Mouse (Mus musculus) liver, adult 2 months (tissue): ENCODE data around the gene Polr1e. TPM values are rescaled to one million over a fixed set of nuclear protein-coding genes. Genes with fewer than 3 reads are reported as not detected.
"Not testable (repeated sequence)": the region's sequence is repeated elsewhere in the genome, so short reads cannot be mapped to it uniquely, and the experiment has no call there.

Experiments used
- DNase-seq: peaks from one replicate; pipeline ENCODE4 v3.0.0-alpha.2; 2011; ENCODE audit warnings: low read depth, low spot score; ENCODE audit errors: extremely low read depth
- H3K27ac ChIP-seq: fragments of 200-500 bp; replicated peaks from 2 replicates; pipeline ENCODE4 v1.5.1; 2012; ENCODE audit warnings: low read depth, mild to moderate bottlenecking, control low read depth, inconsistent platforms, low read length; ENCODE audit not compliant: insufficient read depth
- H3K27me3 ChIP-seq: fragments of 200-500 bp; 2 replicates; pipeline ENCODE4 v1.6.1; 2012; ENCODE audit warnings: mild to moderate bottlenecking, moderate library complexity, low read length, inconsistent platforms; ENCODE audit not compliant: control insufficient read depth, insufficient read depth
- H3K36me3 ChIP-seq: fragments of 200-500 bp; 2 replicates; pipeline ENCODE4 v1.6.1; 2012; ENCODE audit warnings: low read length, inconsistent platforms; ENCODE audit not compliant: control insufficient read depth, insufficient read depth
- H3K4me1 ChIP-seq: fragments of 200-500 bp; 2 replicates; pipeline ENCODE4 v1.6.1; 2011; ENCODE audit warnings: low read length; ENCODE audit not compliant: control insufficient read depth, insufficient read depth
- H3K4me3 ChIP-seq: fragments of 200-500 bp; 2 replicates; pipeline ENCODE4 v1.5.1; 2011; ENCODE audit warnings: low read depth, mild to moderate bottlenecking, control low read depth, low read length, moderate library complexity; ENCODE audit not compliant: insufficient read depth
- H3K79me2 ChIP-seq: fragments of 200-500 bp; 2 replicates; pipeline ENCODE4 v1.6.1; 2012; ENCODE audit warnings: inconsistent platforms, mild to moderate bottlenecking, low read length, moderate library complexity; ENCODE audit not compliant: control insufficient read depth, insufficient read depth
- H3K9ac ChIP-seq: fragments of 200-500 bp; 2 replicates; pipeline ENCODE4 v1.6.1; 2012; ENCODE audit warnings: low read depth, mild to moderate bottlenecking, control low read depth, inconsistent platforms, low read length
- CTCF ChIP-seq: fragments of 200-500 bp; IDR thresholded peaks from 2 replicates; pipeline ENCODE4 v1.5.1; 2011; ENCODE audit warnings: low read depth, low read length, control low read depth
- POLR2A ChIP-seq: fragments of 200-500 bp; IDR thresholded peaks from 2 replicates; pipeline ENCODE4 v1.6.1; 2011; ENCODE audit warnings: low read length, control low read depth; ENCODE audit not compliant: insufficient read depth; ENCODE audit errors: extremely low read depth
- WGBS: fragments of 180-500 bp; shearing (Covaris S2); methylation state at CpG from one replicate; pipeline ENCODE4 v1.1.7; 2018; 5-methylcytosine and 5-hydroxymethylcytosine counted together
- polyA plus RNA-seq: library from polyadenylated mRNA; depleted of rRNA; stranded (reverse); fragments of >200 nt; gene quantifications from 2 replicates; pipeline ENCODE4 v1.2.3, GENCODE M21; 2012
- total RNA-seq: library from RNA; depleted of rRNA; stranded (reverse); fragments of >200 nt; gene quantifications from 2 replicates; pipeline ENCODE4 v1.2.3, GENCODE M21; 2014

Polr1e gene
- total and polyA plus RNA-seq, 2 experiments = 2.6 to 3.5 TPM

DNA sequence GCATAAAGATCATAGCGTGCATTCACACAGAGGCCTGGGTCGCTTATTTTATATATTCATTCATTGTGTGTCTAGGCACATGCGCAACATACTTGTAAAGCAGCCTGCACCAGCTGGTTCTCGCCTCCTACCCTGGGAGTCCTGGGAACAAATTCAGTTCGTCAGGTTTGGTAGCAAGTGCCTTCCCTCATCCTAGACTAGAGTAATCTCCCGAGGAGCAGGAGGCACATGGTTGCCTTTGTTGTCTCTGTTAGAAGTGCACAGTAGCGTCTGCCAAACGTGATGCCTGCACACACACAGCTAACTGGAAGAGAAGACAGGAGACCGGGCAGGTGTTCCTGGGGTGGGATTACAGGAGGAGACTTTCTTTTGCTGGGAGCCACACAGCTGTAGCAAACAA is 29.6 kb downstream of the Polr1e start:
- Histone ChIP-seq H3K4me3 (no peak overlapping the region), H3K27ac (no peak overlapping the region), H3K9ac (no peak overlapping the region), H3K79me2 (no peaks in the 10 kb centered on the region), H3K4me1 (no peaks in the 10 kb centered on the region), H3K36me3 (no peaks in the 10 kb centered on the region), H3K27me3 (no peaks in the 10 kb centered on the region)
- no peak for TF ChIP-seq CTCF
- no peak for TF ChIP-seq POLR2A
- no peak for DNase-seq
- WGBS = 83% methylated on average over 9 of the region's 9 CpGs

DNA sequence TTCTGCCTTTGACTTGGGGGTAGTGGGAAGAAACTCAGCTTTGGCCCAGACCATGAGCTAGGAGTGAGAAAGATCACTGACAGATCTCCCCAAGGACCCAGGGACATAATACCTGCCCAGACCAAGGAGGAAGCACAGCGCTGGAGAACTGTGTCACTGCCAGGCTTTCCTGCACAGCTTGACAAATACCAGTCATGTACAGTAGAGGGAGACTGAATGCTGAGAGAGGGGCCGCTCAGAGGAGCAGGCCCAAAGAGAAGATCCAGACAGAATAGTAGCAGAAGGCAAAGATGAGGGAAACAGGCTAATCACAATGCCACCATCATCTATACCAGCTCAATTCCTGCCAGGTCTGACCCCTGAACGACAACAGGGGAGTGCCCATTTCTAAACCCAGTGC is 36.5 kb downstream of the Polr1e start:
- DNase-seq = no peak
- Histone ChIP-seq H3K36me3 (no peaks in the 10 kb centered on the region), H3K4me1 (no peaks in the 10 kb centered on the region), H3K4me3 (no peak overlapping the region), H3K9ac (no peak overlapping the region), H3K27me3 (no peaks in the 10 kb centered on the region), H3K27ac (no peak overlapping the region), H3K79me2 (no peaks in the 10 kb centered on the region)
- no peak for TF ChIP-seq CTCF
- 58% methylated on average over 3 of the region's 3 CpGs for WGBS

DNA sequence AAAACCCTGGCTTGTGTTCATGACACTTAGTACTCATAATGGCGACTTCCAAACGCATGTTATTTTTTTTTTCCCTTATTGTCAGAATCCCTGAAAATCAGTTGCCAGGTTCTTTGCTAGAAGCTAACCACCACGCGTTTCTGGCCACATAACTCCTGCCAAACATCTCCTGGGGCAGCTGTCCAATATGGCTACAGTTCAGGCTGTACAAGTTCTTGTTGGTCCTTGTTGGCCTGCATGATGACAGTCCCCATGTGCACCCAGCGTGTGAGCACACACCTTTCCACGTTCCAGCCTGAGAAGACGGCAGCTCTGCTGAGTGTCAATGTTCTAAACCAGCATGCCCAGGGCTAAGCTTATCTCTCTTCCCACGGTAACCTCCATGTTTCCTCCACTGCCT is 37.1 kb downstream of the Polr1e start:
- TF ChIP-seq CTCF (no peak), POLR2A (no peak)

DNA sequence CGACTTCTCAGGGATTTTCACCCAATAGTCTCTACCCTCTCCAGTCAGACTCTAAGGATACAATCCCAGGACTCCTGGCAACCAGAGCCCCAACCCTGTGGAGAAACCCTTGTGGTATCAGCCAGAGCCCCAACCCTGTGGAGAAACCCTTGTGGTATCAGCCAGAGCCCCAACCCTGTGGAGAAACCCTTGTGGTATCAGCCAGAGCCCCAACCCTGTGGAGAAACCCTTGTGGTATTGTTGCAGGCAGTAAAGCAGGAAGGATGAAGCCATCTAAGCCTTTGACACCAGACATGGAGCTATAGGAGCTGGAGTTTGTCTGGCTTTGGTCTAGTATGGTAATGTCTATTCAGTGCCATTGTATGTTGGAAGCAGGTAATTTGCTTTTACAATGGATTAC is 45.5 kb downstream of the Polr1e start:
- 85% methylated on average over 1 of the region's 1 CpGs for WGBS
- H3K27me3 ChIP-seq, H3K4me1 ChIP-seq, H3K9ac ChIP-seq, DNase-seq, H3K79me2 ChIP-seq, H3K4me3 ChIP-seq, H3K27ac ChIP-seq, H3K36me3 ChIP-seq: not testable (repeated sequence)

More for the DNA sequence above, 37.1 kb downstream of the Polr1e start:
- DNase-seq = no peak
- Histone ChIP-seq H3K79me2 (no peaks in the 10 kb centered on the region), H3K27me3 (no peaks in the 10 kb centered on the region), H3K27ac (no peak overlapping the region), H3K36me3 (no peaks in the 10 kb centered on the region), H3K9ac (no peak overlapping the region), H3K4me1 (no peaks in the 10 kb centered on the region), H3K4me3 (no peak overlapping the region)
- whole genome bisulfite sequencing = 80% methylated on average over 8 of the region's 8 CpGs

DNA sequence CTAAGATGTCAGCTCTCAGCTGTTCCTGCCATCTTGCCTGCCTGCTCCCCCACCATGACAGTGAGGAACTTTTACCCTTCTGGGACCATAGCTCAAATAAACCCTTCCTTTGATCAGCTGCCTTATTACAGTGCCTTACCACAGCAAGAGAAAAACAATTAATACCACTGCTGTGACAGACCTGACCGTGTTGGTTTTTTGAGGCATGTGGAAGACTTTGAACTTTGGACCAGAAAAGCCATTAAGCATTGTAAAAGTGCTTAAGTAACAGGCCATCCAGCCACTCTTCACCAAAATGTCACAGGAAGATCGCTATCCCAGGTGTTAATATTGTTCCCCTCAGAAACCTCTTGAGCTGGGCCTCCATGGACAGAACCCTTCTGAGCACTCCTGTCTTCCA is 46.2 kb downstream of the Polr1e start:
- Histone ChIP-seq H3K4me1 (no peaks in the 10 kb centered on the region), H3K79me2 (no peaks in the 10 kb centered on the region), H3K36me3 (no peaks in the 10 kb centered on the region), H3K4me3 (no peak overlapping the region), H3K27me3 (no peaks in the 10 kb centered on the region), H3K27ac (no peak overlapping the region), H3K9ac (no peak overlapping the region)
- TF ChIP-seq POLR2A (no peak), CTCF (no peak)
- 63% methylated on average over 2 of the region's 2 CpGs for WGBS
- peak; percentile 7 for DNase-seq

DNA sequence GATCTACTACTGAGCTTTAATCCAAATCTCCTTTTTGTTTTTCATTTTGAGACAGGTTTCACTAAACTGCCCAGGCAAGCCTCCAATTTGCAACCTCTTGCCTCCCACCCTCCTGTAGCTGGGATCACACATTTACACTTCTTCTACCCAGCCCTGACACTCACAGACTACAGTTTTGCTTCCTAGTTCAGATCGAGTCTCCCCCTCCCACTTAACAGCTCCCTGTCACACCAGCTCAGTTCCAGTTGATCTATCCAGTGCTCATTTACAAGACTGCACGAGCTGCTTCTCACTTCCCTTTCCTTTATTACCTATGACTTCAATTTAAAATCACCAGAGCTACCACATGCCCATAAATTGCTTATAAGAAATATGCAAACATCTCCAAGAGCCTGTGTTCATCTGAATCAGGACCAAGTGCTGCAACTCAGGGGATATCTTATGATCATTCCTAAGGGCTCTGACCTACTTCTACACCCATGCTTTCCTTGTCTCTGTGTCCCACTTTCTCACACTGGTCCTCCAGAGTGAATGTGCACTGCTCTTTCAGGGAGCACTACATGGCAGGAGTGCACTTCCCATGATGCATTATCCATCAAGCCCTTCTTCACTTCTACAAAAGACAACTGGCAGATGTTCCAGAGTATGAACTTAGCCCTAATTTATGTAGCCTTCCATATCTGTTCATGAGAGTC is 47.8 kb downstream of the Polr1e start:
- Histone ChIP-seq H3K9ac (no peak overlapping the region), H3K79me2 (no peaks in the 10 kb centered on the region), H3K4me1 (no peaks in the 10 kb centered on the region), H3K4me3 (no peak overlapping the region), H3K27me3 (no peaks in the 10 kb centered on the region), H3K36me3 (no peaks in the 10 kb centered on the region), H3K27ac (no peak overlapping the region)
- WGBS = 60% methylated on average over 2 of the region's 2 CpGs
- no peak for TF ChIP-seq POLR2A
- TF ChIP-seq CTCF = no peak
- no peak for DNase-seq
